Comparison of ENCODE assay signal across 13 mouse cellular contexts in genomic region chr19:16448796-16449195, GRCm38 (mm10). TPM values are rescaled to one million over a fixed set of nuclear protein-coding genes. Genes with fewer than 3 reads are reported as not detected.
DNase-seq lines count a peak whose midpoint lies in the region; ATAC-seq and TF ChIP-seq lines count a peak whose summit lies in the region.
"Had no signal": no experiment of that assay in that cellular context is flagged by ENCODE, and none has a peak within 500 bp of the region (broad histone marks: within the 10 kb centered on the region; RNA-seq: fewer than 3 reads in every experiment).

No protein-coding gene starts in this region.

- DNase-seq in stomach, postnatal 0 days (ENCODE audit: low spot score): no peak
- DNase-seq in MEL (ENCODE audit: low read depth, low spot score): peak; percentile 59
- peak; percentile 9 for DNase-seq in lung, adult 2 months
- DNase-seq in left cerebral cortex, postnatal 10 days (ENCODE audit: extremely low spot score in 1 of 2, low spot score in 2 of 2): no peak
- DNase-seq in spleen, postnatal 14 days (ENCODE audit: low spot score in 2 of 2): no peak
- DNase-seq: heart, postnatal 36 days; kidney, adult 2 months had no signal

- ATAC-seq in stomach, embryonic 16.5 days (ENCODE audit: insufficient read depth, low FRiP score): no peak
- ATAC-seq in stomach, postnatal 0 days (ENCODE audit: low FRiP score, low TSS enrichment): no peak
- ATAC-seq in megakaryocyte progenitor cell, adult 5-6 weeks (replicated peaks; ENCODE audit: poor library complexity): peak; percentile 83
- ATAC-seq: forebrain, embryonic 14.5 days had no signal

- no peak for TF ChIP-seq POLR2A in MEL (IDR thresholded peaks at IDR 0.05; ENCODE audit: control insufficient read depth in 1 of 2, insufficient read depth in 1 of 2, low read depth in 1 of 2, low read length in 2 of 2, poor library complexity in 1 of 2)
- peak; percentile 13; the same call in 1 of the 2 replicates for TF ChIP-seq POLR2A in lung, adult 2 months (IDR thresholded peaks at IDR 0.05; ENCODE audit: borderline replicate concordance, extremely low read depth, low read depth, low read length)

- 47% methylated on average over 5 of the region's 5 CpGs for WGBS in stomach, embryonic 16.5 days
- WGBS in stomach, postnatal 0 days: 52% methylated on average over 5 of the region's 5 CpGs
- 27% methylated on average over 5 of the region's 5 CpGs for WGBS in lung, adult 2 months

- H3K27ac ChIP-seq in stomach, embryonic 16.5 days (ENCODE audit: low read length): 0 out of 2 replicates have a peak overlapping the region, but pooled peaks have one; percentile 10
- H3K27ac ChIP-seq in stomach, postnatal 0 days (replicated peaks): no peak overlapping the region
- H3K27ac ChIP-seq in MEL (ENCODE audit: control insufficient read depth, low read depth, low read length): peak overlapping the region; percentile 91
- H3K27ac ChIP-seq: heart, embryonic 10.5 days; limb, embryonic 15.5 days; neural tube, embryonic 12.5 days had no signal

- H3K27me3 ChIP-seq in stomach, embryonic 16.5 days (ENCODE audit: control insufficient read depth, insufficient read depth, low read length): no peaks in the 10 kb centered on the region
- H3K27me3 ChIP-seq in stomach, postnatal 0 days (ENCODE audit: control insufficient read depth, insufficient read depth, low read length): no peaks in the 10 kb centered on the region
- no peaks in the 10 kb centered on the region for H3K27me3 ChIP-seq in MEL (ENCODE audit: control insufficient read depth in 1 of 2, insufficient read depth in 2 of 2, low read length in 2 of 2)
- H3K27me3 ChIP-seq: limb, embryonic 15.5 days; neural tube, embryonic 12.5 days had no signal

- no peak for TF ChIP-seq CTCF in stomach, postnatal 0 days (IDR thresholded peaks at IDR 0.05; ENCODE audit: low read depth)
- no peak for TF ChIP-seq CTCF in MEL (IDR thresholded peaks at IDR 0.05 in 2 of 3, conservative IDR thresholded peaks at IDR 0.05 in 1 of 3; ENCODE audit: control insufficient read depth in 1 of 3, insufficient read depth in 1 of 3, low read depth in 2 of 3, low read length in 3 of 3, poor library complexity in 1 of 3, severe bottlenecking in 1 of 3)
- TF ChIP-seq CTCF in lung, adult 2 months (IDR thresholded peaks at IDR 0.05; ENCODE audit: insufficient read depth, low read length): no peak

- no peak overlapping the region for H3K4me2 ChIP-seq in stomach, embryonic 16.5 days (ENCODE audit: low read depth, low read length)
- H3K4me2 ChIP-seq in stomach, postnatal 0 days (replicated peaks; ENCODE audit: low read depth): no peak overlapping the region
- H3K4me2 ChIP-seq: limb, embryonic 15.5 days; neural tube, embryonic 12.5 days had no signal

- H3K79me2 ChIP-seq in MEL (ENCODE audit: control insufficient read depth, insufficient read depth, low read length, poor library complexity): no peaks in the 10 kb centered on the region

- intact Hi-C loops in left cerebral cortex, postnatal 10 days (cut with DNase I): no loop called here

- peaks cover 10% of the 10 kb centered on the region; the same call in 1 of the 2 replicates for H3K4me1 ChIP-seq in stomach, embryonic 16.5 days (ENCODE audit: control insufficient read depth, insufficient read depth, low read length)
- 0 out of 2 replicates have a peak, but pooled peaks cover 4% of the 10 kb centered on the region for H3K4me1 ChIP-seq in stomach, postnatal 0 days (replicated peaks; ENCODE audit: control insufficient read depth, insufficient read depth)
- peaks cover 0 to 21% of the 10 kb centered on the region in 2 experiments; a peak in 2 of 4 replicates for H3K4me1 ChIP-seq in MEL (ENCODE audit: control insufficient read depth in 1 of 2, insufficient read depth in 2 of 2, low read length in 2 of 2)
- peaks cover 12% of the 10 kb centered on the region for H3K4me1 ChIP-seq in lung, adult 2 months (ENCODE audit: control insufficient read depth, insufficient read depth, low read length)
- H3K4me1 ChIP-seq: heart, embryonic 10.5 days; limb, embryonic 15.5 days; neural tube, embryonic 12.5 days had no signal

- H3K36me3 ChIP-seq in stomach, embryonic 16.5 days (ENCODE audit: control insufficient read depth, insufficient read depth, low read length): no peaks in the 10 kb centered on the region
- H3K36me3 ChIP-seq in stomach, postnatal 0 days (ENCODE audit: control insufficient read depth, insufficient read depth, low read length): no peaks in the 10 kb centered on the region
- peaks cover 0 to 18% of the 10 kb centered on the region in 2 experiments; a peak in 2 of 4 replicates for H3K36me3 ChIP-seq in MEL (ENCODE audit: control insufficient read depth in 1 of 2, insufficient read depth in 2 of 2, low read length in 2 of 2)
- H3K36me3 ChIP-seq: heart, embryonic 10.5 days; limb, embryonic 15.5 days; neural tube, embryonic 12.5 days had no signal

- no peak for TF ChIP-seq RAD21 in MEL (IDR thresholded peaks at IDR 0.05; ENCODE audit: low read depth, low read length)

- no peak overlapping the region for H3K4me3 ChIP-seq in stomach, embryonic 16.5 days (replicated peaks; ENCODE audit: low read length)
- no peak overlapping the region for H3K4me3 ChIP-seq in stomach, postnatal 0 days (ENCODE audit: low read depth, low read length)
- peak overlapping the region; percentile 16 to 25 for H3K4me3 ChIP-seq in MEL (ENCODE audit: control insufficient read depth in 1 of 2, insufficient read depth in 1 of 2, low read depth in 2 of 2, low read length in 2 of 2)
- no peak overlapping the region for H3K4me3 ChIP-seq in lung, adult 2 months (replicated peaks; ENCODE audit: extremely low read depth, low read depth, low read length)
- H3K4me3 ChIP-seq: heart, embryonic 10.5 days; limb, embryonic 15.5 days; neural tube, embryonic 12.5 days had no signal

- H3K9ac ChIP-seq in stomach, embryonic 16.5 days (ENCODE audit: low read length): no peak overlapping the region
- H3K9ac ChIP-seq in stomach, postnatal 0 days (ENCODE audit: low read length): no peak overlapping the region
- H3K9ac ChIP-seq in MEL (ENCODE audit: control insufficient read depth, low read depth, low read length, poor library complexity, severe bottlenecking): peak overlapping the region; percentile 56
- H3K9ac ChIP-seq: limb, embryonic 15.5 days; neural tube, embryonic 12.5 days had no signal

- no peak for TF ChIP-seq EP300 in stomach, postnatal 0 days (optimal IDR thresholded peaks at IDR 0.05)
- TF ChIP-seq EP300 in MEL (IDR thresholded peaks at IDR 0.05; ENCODE audit: low read depth in 1 of 2, low read length in 2 of 2): peak in 1 of 2 experiments; percentile 41; a peak in 3 of 4 replicates

- H3K9me3 ChIP-seq in stomach, embryonic 16.5 days (replicated peaks; ENCODE audit: control insufficient read depth, low read length): no peaks in the 10 kb centered on the region
- H3K9me3 ChIP-seq in stomach, postnatal 0 days (ENCODE audit: control insufficient read depth, low read length): no peaks in the 10 kb centered on the region
- no peaks in the 10 kb centered on the region for H3K9me3 ChIP-seq in MEL (replicated peaks; ENCODE audit: insufficient read depth, low read length)
- H3K9me3 ChIP-seq: heart, embryonic 10.5 days; limb, embryonic 15.5 days; neural tube, embryonic 12.5 days had no signal

TF ChIP-seq in MEL, 35 proteins besides CTCF, POLR2A, EP300 and RAD21:
- TF ChIP-seq GATA1 (IDR thresholded peaks at IDR 0.05; ENCODE audit: low read depth, low read length): peak; percentile 30; the same call in 1 of the 2 replicates
- TF ChIP-seq TCF12 (IDR thresholded peaks at IDR 0.05; ENCODE audit: low read depth, low read length): 0 out of 2 replicates have a peak, but pooled peaks have one; percentile 12
- TF ChIP-seq ETS1 (IDR thresholded peaks at IDR 0.05; ENCODE audit: low read depth, low read length): peak; percentile 42; the same call in 1 of the 2 replicates
- no peak for TF ChIP-seq MEF2A (IDR thresholded peaks at IDR 0.05; ENCODE audit: extremely low read depth, insufficient replicate concordance, low read depth, low read length, poor library complexity, severe bottlenecking)

RNA-seq across cellular contexts. Expression of gene Gna14, which starts 13.2 kb away (rescaled TPM):
- 13.7 and 14.3 TPM in 2 replicates for polyA plus RNA-seq in stomach, embryonic 16.5 days (2015; fragmentation: Nextera tagmentation; extraction: Ambion mirVana)
- 9.0 and 11.7 TPM in 2 replicates for polyA plus RNA-seq in stomach, postnatal 0 days (2015; fragmentation: Nextera tagmentation; extraction: Ambion mirVana)
- not detected in 2 replicates for total RNA-seq in MEL (2012; rRNA removed)
- polyA plus RNA-seq in MEL (2012; ENCODE audit: insufficient read depth in 1 of 2, insufficient read length in 2 of 2, low read depth in 1 of 2, low replicate concordance in 2 of 2, missing spikeins in 1 of 2): not detected
- 15.2 and 16.5 TPM in 2 replicates for polyA plus RNA-seq in lung, adult 2 months (2012; rRNA removed)
- 2.6 and 3.6 TPM in 2 replicates for total RNA-seq in megakaryocyte progenitor cell, adult 5-6 weeks (2015)
- 1.7 TPM in 2 replicates for total RNA-seq in megakaryocyte progenitor cell, adult 5-6 weeks (2017)
- under 1 TPM; 0.24 TPM for total RNA-seq in left cerebral cortex, postnatal 10 days (2021)

Comparison
In these comparisons a context has a peak if more than half of its experiments do, and no peak if none do; other contexts are left out.
1. H3K4me3 ChIP-seq: peak in MEL (2 of 2); none in stomach, embryonic 16.5 days (single experiment), stomach, postnatal 0 days (single experiment) and lung, adult 2 months (single experiment).
2. DNase-seq: peak in MEL (single experiment) and lung, adult 2 months (single experiment); none in stomach, postnatal 0 days (single experiment), left cerebral cortex, postnatal 10 days (0 of 2) and spleen, postnatal 14 days (0 of 2).
3. RNA of gene Gna14, which starts 13.2 kb away (polyA plus RNA-seq): 15.2 to 16.5 TPM in lung, adult 2 months, 13.7 to 14.3 TPM in stomach, embryonic 16.5 days and 9.0 to 11.7 TPM in stomach, postnatal 0 days; not detected in MEL; every median in the first group is over 10 times any median in the second.